Mouse (Mus musculus): ENCODE measurements around the gene Syk.

Gene Syk

GRCm38 (mm10) chr13:52600015-52600643 is 17.2 kb downstream of the Syk start:
- DNase-seq (ENCODE audit: low read depth): no peak

GRCm38 (mm10) chr13:52602752-52603151 is 19.8 kb downstream of the Syk start:
- no peak for DNase-seq (ENCODE audit: low read depth)

GRCm38 (mm10) chr13:52603704-52604349 is 20.9 kb downstream of the Syk start:
- no peak for DNase-seq (ENCODE audit: low read depth)

DNA sequence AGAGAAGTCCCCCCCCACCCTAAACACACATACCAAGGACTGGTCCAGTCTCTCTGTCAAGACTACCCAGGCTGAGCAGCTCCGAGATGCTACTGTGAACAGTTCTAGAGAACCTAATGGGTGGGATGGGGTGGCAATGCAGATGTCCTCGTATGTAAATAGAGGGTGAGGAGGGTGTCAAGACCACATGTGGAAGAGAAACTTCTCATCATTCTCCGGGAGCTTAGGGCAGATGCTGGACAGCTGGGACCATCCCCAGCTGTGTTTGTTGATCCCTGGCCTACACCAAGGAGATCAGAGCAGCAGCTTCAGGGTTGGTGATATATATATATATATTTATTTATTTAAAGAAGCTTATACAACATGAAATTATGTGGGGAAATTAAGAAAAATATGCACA is 22.0 kb downstream of the Syk start:
- DNase-seq (ENCODE audit: low read depth): no peak

GRCm38 (mm10) chr13:52605911-52606310 is 22.9 kb downstream of the Syk start:
- DNase-seq (ENCODE audit: low read depth): no peak

DNA sequence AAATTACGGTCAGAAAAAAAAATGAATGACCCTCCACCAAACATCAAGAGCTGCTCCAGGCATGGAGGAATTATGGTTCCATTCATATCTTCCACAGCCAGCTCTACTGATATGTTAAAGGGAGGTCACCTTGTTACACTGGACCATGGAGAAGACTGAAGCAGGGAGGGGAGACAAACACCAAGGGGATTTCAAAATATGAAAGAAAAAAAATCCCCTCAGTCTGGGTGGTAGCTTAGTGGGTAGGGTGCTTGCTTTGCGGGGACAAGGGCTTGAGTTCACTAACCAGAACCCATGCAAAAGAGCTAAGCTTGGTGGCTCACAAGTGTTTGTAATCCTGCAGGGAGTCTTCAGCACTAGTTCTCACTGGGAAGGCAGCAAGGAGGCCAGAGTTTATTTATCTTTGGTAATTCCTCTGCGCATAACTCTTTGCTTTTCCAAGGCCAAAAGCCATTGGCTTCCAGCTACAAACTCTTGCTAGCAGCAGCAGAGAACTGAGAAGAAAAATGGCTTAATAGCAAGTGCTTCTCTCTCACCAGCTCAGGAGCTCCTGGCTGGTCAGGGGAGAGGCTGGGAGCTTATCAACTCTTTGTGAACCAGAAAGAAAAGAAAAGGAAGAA is 23.8 kb downstream of the Syk start:
- DNase-seq (ENCODE audit: low read depth): no peak

DNA sequence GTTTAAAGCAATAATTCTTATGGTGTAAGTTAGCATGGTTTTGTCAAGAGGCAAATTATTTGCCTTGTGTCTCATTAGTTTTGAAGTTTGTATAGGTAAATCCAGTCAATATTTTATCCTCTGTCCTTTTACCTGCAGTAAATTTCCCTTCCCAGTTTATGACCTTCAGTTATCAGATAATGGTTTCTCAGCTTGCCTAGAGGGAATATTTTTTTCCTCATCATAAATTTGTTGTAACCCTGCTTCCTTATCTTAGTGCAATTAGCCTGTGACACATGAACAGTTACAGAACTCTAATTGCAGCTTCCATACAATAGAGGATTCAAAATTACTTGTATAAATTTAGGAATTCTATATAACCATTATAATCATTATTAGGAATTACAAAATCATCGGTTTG is 25.0 kb downstream of the Syk start:
- no peak for DNase-seq (ENCODE audit: low read depth)

DNA sequence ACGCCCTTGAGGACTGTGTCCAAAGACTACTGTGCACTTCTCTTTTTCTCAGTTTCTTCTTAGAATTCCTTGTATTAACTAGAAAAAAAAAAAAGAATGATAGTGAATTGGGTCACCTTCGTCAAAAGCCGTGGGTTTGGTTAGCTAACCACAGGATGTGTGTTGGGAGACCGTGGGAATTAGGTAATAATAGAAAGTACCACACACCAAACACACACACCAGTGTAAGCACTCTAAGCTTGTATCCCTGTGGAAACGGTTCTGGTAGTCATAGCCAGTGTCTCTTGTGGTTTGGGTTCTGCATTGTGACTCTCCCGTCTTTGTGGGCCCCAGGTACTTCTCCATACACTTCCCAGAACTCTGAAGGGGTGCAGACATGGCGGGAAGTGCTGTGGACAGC is 27.5 kb downstream of the Syk start:
- DNase-seq (ENCODE audit: low read depth): no peak

DNA sequence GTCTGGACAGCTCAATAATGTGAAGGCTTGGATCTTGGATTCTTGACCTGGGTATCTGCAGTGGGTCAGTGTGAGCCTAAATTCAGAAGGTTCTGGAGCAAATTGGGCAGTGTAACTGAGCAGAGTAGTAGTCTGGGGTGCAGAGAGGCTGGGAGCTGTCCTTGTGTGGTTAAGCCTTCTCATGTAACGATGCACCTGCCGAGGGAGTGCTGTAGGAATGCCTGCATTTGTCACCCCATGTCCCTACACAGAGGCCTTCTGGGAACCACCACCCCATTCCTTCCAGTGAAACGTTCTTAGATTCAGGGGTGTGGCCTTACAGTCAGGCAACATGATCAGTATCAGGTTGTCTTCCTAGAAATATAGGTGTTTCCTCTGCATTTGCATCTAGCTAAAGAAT is 30.3 kb downstream of the Syk start:
- no peak for DNase-seq (ENCODE audit: low read depth)

DNA sequence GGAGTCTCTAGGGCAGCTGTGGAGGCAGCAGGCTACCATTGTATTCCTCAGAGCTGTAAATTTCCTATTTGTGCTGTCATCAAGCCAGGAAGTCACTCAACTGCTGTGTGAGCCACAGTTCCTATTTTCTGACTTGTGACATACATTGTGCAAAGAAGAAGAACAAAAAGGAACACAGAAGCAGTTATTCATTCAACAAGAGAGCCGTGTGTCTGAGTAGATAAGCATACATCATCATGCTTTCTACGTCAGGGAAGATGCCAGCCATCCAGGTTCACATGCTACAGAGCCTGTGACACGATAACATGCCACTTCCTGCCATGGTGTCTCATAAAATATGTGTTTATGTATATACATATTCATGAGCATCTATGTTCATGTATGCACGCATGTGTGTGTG is 32.1 kb downstream of the Syk start:
- DNase-seq (ENCODE audit: low read depth): no peak

DNA sequence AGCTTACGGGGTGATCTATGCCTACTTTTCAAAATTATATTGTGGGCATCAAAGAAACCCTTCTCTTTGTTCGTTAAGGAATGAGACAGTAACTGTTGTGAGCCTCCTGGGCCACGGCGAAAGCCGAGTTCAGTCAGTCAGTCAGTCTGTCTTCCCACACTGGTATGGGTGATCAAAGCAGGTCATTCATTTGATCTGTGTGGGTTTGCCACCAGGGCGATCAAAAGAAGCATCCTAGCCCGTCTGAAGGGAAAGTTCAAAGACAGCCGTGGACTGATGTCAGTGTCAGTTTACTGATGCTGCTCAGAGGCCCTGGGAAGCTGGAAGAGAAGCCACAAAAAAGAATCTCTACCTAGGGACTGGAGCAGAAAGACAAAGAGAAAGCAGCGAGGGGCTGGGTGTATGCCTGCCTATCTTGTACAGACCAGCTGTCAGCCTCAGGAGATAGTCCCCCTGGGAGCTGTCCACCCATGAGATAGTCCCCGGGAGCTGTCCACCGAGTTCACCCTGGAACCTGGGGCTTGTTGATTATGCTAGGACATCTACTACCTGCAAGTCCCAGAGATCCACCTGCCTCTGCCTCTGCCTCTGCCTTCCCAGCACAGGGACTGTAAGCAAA is 34.2 kb downstream of the Syk start:
- DNase-seq (ENCODE audit: low read depth): no peak

DNA sequence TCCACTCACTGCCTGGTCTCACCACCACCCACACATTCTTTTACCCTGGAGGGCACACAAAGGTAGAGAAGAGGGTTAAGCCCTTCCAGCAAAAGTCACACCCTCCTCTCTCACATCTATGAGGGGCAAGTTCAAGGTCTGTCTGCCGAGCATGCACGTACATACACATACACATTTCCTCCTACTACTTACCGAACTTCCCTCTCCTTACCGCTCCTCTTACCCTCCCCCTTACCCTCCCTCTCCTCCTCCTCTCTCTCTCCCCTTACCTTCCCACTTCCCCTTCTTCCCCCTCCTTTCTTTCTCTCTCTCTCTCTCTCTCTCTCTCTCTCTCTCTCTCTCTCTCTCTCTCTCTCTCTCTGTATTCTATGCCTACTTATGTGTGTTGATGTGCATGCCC is 35.6 kb downstream of the Syk start:
- DNase-seq (ENCODE audit: low read depth): no peak

GRCm38 (mm10) chr13:52619482-52619881 is 36.5 kb downstream of the Syk start:
- DNase-seq (ENCODE audit: low read depth): no peak

DNA sequence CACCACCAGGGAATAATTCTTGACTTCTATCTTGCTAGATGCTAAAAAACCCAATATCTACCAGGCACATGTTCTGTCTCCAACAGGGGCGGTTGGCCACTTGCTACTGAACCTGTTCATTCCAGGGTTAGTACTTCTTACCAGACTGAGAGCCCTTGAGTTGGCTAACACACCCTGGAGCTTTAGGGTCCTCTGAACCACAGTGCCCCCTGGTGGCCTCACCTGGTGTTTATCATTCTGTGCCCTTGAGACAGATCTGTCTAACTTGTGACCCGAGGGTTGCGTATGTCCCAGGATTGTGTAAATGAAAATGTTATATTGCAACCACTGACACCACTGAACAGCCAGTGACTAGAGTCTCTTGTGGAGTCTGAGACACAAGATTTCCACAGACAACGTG is 41.1 kb downstream of the Syk start:
- no peak for DNase-seq (ENCODE audit: low read depth)

DNA sequence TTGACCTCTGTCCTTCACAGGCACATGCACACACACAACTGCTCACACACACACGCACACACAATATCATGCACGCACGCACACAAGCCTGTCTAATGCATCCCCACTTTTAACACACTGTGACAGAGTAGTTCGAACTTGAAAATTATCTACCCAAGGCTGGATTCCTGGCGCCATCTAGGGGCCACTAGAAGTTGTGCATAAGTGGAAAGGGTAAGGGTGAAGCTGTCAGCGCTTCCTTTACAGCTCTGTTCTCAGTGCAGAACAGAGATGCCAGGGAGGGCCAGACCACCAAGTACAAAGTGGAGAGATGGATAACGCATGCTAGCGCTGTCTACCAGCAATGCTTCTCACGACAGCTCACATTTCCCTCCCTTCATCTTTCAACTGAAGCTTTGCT is 45.6 kb downstream of the Syk start:
- DNase-seq (ENCODE audit: low read depth): no peak

GRCm38 (mm10) chr13:52631624-52632023 is 48.7 kb downstream of the Syk start:
- DNase-seq (ENCODE audit: low read depth): no peak

DNA sequence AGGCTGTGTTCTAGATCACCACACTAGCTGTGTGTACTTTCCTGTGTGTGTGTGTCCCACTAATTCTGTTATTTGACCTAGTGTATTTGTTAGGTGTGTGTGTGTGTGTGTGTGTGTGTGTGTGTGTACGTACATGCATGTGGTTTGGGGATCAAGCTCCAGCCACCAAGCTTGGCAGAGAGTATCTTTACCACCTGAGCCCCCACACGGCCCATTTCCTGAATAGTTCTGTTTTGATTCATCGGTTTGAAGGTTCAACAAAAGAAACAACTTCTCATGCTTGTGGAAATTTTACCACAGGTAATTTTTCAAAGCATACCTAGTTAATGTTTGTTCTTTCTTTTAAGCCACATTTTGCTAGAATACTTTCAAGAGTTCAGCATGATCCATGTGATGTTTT is 52.5 kb downstream of the Syk start:
- no peak for DNase-seq (ENCODE audit: low read depth)

DNA sequence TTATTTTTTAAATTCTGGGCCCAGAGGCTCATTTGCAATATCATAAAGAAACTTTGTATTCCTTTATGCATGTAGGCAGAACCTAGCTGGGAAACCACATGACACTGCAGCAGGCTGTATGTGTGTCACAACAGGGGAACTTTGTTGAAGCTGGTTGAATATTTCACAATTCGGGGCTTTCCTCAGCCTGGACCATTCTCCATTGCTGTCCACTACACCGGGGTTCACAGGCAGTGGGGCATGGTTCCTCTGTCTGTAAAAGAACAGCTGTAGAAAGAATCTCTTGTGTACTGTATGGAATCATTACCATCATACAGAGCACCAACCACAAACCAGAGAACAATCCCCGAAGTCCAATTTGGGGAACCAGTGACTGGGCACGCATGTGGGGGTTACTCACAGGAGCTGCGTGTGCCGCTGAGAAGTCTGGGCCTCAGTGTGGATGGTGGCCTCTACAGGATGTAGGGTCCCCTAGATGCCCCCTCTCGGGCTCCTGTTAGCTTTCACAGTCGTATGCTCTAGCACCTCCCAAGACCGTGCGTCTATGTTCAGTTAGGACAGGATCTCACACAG is 53.3 kb downstream of the Syk start:
- no peak for DNase-seq (ENCODE audit: low read depth)

DNA sequence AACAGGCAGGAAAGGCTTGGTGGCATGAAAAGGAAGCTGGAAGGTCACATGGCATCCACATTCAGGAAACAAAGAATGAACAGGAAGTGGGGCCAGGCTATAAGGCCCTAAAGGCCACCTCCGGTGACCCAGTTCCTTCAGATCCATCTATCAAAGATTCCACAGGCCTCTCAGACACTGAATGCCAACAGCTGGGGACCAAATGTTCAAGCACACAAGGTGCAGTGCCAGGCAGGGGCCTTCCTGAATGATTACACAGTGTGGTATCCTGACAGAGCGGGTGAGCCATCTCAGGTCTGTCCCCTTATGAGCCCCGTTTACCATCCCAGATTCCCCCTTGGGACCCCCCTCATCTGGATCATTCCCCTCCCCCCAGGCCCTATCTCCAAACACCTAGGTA is 63.6 kb downstream of the Syk start:
- DNase-seq (ENCODE audit: low read depth): no peak

DNA sequence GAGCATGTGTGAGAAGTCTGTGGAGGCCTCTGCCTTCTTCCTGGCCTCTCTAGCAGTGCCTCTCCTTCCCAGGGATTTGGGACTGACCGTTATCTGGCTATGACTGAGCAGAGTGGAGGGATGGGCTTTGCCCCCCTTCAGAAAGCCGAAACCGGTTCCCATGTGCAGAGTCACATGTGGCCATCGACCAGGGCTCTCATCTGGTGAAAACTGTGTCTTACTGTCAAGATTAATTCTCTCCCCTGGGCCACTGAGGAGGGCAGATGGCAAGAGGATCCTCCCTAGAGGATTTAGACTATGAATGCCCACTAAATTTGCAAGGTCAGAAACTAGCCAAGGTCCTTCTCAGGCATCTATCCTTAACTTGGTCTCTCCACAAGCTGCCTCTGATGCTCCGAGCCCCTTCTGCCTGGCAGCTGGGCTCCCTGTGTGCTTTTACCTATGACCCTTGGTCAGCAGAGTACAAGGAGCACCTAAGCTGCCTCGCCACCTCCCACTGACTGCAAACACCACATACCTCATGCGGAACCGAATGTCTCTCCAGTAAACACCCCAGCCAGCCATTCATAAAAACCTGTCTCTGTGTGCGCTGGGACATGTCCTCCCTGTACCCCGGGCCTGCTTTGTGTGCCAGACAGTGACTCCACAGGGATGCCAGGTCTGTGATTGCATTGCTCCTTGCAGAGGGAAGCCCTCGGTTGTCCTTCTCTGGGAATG is 65.2 kb downstream of the Syk start:
- DNase-seq (ENCODE audit: low read depth): no peak

GRCm38 (mm10) chr13:52649791-52650418 is 66.9 kb downstream of the Syk start:
- no peak for DNase-seq (ENCODE audit: low read depth)

All from fibroblast of lung, adult 2 months (primary cell).